Mouse (Mus musculus): ENCODE data around the gene Igdcc3.

- TF ChIP-seq CTCF (conservative IDR thresholded peaks at IDR 0.05 in 1 of 2, IDR thresholded peaks at IDR 0.05 in 1 of 2; ENCODE audit: low read depth in 2 of 2, low read length in 2 of 2) (no peak), HCFC1 (IDR thresholded peaks at IDR 0.05; ENCODE audit: low read depth, low read length) (no peak), TCF12 (IDR thresholded peaks at IDR 0.05; ENCODE audit: low read depth, low read length) (no peak), POLR2A (IDR thresholded peaks at IDR 0.05; ENCODE audit: low read depth, low read length) (no peak), JUN (IDR thresholded peaks at IDR 0.05; ENCODE audit: insufficient read depth, low read depth, low read length) (no peak), ZC3H11A (IDR thresholded peaks at IDR 0.05; ENCODE audit: low read depth, low read length) (no peak), POLR2AphosphoS2 (IDR thresholded peaks at IDR 0.05; ENCODE audit: low read depth, low read length) (no peak), NELFE (IDR thresholded peaks at IDR 0.05; ENCODE audit: low read depth, low read length) (no peak)
Observed at GRCm38 (mm10) chr9:65103173-65103752, 37.7 kb upstream of the Igdcc3 start.

Data from CH12.LX (cell line).